Mouse (Mus musculus): ENCODE data around the gene Tprn.

DNA sequence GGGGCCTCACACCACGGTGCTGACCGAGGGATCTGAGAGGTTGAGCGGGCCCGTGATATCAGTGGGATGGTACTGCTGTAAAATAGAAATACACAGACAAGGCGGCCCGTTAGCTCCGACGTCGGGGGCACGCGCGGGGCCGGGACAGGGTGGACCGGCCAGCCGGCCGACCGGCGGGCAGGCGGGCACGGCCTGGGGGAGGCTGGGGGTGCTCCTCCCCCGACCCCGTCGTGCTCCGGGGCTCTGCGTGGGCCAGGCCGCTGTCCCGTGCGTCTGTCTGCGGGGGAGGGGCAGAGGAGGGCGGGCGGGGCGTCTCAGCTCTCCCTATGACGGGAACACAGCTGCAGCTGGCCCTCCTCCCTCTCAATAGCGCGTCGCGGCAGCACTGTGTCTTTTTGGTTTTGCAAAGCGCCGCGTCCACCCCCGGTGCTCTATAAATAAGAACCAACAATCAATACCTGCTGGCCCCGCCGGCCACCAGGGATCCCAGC is 29.7 kb downstream of the Tprn start:
- no peak for TF ChIP-seq CTCF (IDR thresholded peaks at IDR 0.05; ENCODE audit: borderline replicate concordance, control insufficient read depth, extremely low read depth, insufficient read depth, low read length, poor library complexity)
- TF ChIP-seq POLR2A (IDR thresholded peaks at IDR 0.05; ENCODE audit: control insufficient read depth, extremely low read depth, insufficient read depth, low read length, poor library complexity), result no peak
